Mouse (Mus musculus): ENCODE measurements around the gene Sall1.

The Sall1 gene

GRCm38 (mm10) chr8:89038920-89039319 is 5.0 kb downstream of the Sall1 start:
- DNase-seq (ENCODE audit: low spot score) = no peak

GRCm38 (mm10) chr8:89037536-89038236 is 6.3 kb downstream of the Sall1 start:
- no peak for DNase-seq (ENCODE audit: low spot score)

GRCm38 (mm10) chr8:89032412-89032811 is 11.6 kb downstream of the Sall1 start:
- no peak for DNase-seq (ENCODE audit: low spot score)

- DNase-seq (ENCODE audit: low spot score) = no peak
Measured at GRCm38 (mm10) chr8:89028156-89028555, 15.8 kb downstream of the Sall1 start.

GRCm38 (mm10) chr8:89026139-89026520 is 17.8 kb downstream of the Sall1 start:
- no peak for DNase-seq (ENCODE audit: low spot score)

GRCm38 (mm10) chr8:89025281-89026138 is 18.5 kb downstream of the Sall1 start:
- no peak for DNase-seq (ENCODE audit: low spot score)

GRCm38 (mm10) chr8:89024796-89025195 is 19.2 kb downstream of the Sall1 start:
- DNase-seq (ENCODE audit: low spot score) = no peak

- DNase-seq (ENCODE audit: low spot score) = no peak
Measured at GRCm38 (mm10) chr8:89021139-89021538, 22.8 kb downstream of the Sall1 start.

- no peak for DNase-seq (ENCODE audit: low spot score)
Measured at GRCm38 (mm10) chr8:89017891-89018290, 26.1 kb downstream of the Sall1 start.

GRCm38 (mm10) chr8:89016465-89017070 is 27.4 kb downstream of the Sall1 start:
- no peak for DNase-seq (ENCODE audit: low spot score)

GRCm38 (mm10) chr8:89015539-89015938 is 28.4 kb downstream of the Sall1 start:
- DNase-seq (ENCODE audit: low spot score) = no peak

GRCm38 (mm10) chr8:89012853-89013534 is 31.0 kb downstream of the Sall1 start:
- no peak for DNase-seq (ENCODE audit: low spot score)

GRCm38 (mm10) chr8:89012024-89012712 is 31.8 kb downstream of the Sall1 start:
- no peak for DNase-seq (ENCODE audit: low spot score)

- DNase-seq (ENCODE audit: low spot score) = no peak
Measured at GRCm38 (mm10) chr8:89008784-89009183, 35.2 kb downstream of the Sall1 start.

GRCm38 (mm10) chr8:89007114-89007513 is 36.8 kb downstream of the Sall1 start:
- DNase-seq (ENCODE audit: low spot score) = no peak

- DNase-seq (ENCODE audit: low spot score) = no peak
Measured at GRCm38 (mm10) chr8:89006426-89006825, 37.5 kb downstream of the Sall1 start.

- no peak for DNase-seq (ENCODE audit: low spot score)
Measured at GRCm38 (mm10) chr8:89005797-89006196, 38.2 kb downstream of the Sall1 start.

GRCm38 (mm10) chr8:89004041-89004440 is 39.9 kb downstream of the Sall1 start:
- no peak for DNase-seq (ENCODE audit: low spot score)

GRCm38 (mm10) chr8:89003336-89003896 is 40.5 kb downstream of the Sall1 start:
- no peak for DNase-seq (ENCODE audit: low spot score)

GRCm38 (mm10) chr8:89002128-89002527 is 41.8 kb downstream of the Sall1 start:
- DNase-seq (ENCODE audit: low spot score) = no peak

- no peak for DNase-seq (ENCODE audit: low spot score)
Measured at GRCm38 (mm10) chr8:88997276-88997675, 46.7 kb downstream of the Sall1 start.
